Mouse (Mus musculus) liver, adult 2 months (tissue): ENCODE data around the gene Ppp4r2.
"Not testable (repeated sequence)": the region's sequence is repeated elsewhere in the genome, so short reads cannot be mapped to it uniquely, and the experiment has no call there.

Source experiments
- CTCF ChIP-seq: fragments of 200-500 bp; IDR thresholded peaks from 2 replicates; pipeline ENCODE4 v1.5.1; 2011; ENCODE audit warnings: low read depth, low read length, control low read depth
- POLR2A ChIP-seq: fragments of 200-500 bp; IDR thresholded peaks from 2 replicates; pipeline ENCODE4 v1.6.1; 2011; ENCODE audit warnings: low read length, control low read depth; ENCODE audit not compliant: insufficient read depth; ENCODE audit errors: extremely low read depth

- not testable (repeated sequence) for TF ChIP-seq CTCF, POLR2A
These were observed 32.8 kb downstream of the Ppp4r2 start for GRCm38 (mm10) chr6:100866246-100866645.
